Mouse (Mus musculus) 416B (cell line): ENCODE results near the gene Dazap1.

Experiments
- DNase-seq: peaks from one replicate; pipeline ENCODE4 v3.0.0; 2011; ENCODE audit warnings: low read depth

Dazap1 gene

GRCm38 (mm10) chr10:80248971-80249640 is 12.2 kb upstream of the Dazap1 start, which contains the start of gene Ndufs7:
Ndufs7 (plus strand) TSS chr10:80249121.
- DNase-seq: peak; percentile 97

GRCm38 (mm10) chr10:80250059-80250458 is 11.2 kb upstream of the Dazap1 start:
- DNase-seq: no peak

DNA sequence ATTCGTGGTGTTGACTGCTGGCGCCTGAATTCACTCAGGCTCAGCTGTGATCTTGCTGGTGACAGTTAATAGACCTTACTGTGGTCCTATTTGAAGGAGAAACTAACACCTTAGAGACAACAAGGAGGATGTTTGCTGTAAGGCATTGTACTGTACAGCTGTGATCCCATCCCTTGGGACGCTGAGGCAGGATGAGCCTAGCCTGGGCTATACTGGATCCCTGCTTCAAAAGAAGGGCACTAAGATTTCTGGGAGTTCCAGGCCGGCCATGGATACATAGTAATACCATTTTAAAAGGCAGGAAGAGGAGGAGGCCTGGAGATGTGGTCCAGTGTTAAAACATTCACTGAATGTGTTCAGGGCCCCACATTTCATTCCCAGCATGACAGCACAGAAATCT is 10.7 kb upstream of the Dazap1 start:
- DNase-seq: no peak

GRCm38 (mm10) chr10:80252011-80252410 is 9.3 kb upstream of the Dazap1 start:
- DNase-seq: no peak

DNA sequence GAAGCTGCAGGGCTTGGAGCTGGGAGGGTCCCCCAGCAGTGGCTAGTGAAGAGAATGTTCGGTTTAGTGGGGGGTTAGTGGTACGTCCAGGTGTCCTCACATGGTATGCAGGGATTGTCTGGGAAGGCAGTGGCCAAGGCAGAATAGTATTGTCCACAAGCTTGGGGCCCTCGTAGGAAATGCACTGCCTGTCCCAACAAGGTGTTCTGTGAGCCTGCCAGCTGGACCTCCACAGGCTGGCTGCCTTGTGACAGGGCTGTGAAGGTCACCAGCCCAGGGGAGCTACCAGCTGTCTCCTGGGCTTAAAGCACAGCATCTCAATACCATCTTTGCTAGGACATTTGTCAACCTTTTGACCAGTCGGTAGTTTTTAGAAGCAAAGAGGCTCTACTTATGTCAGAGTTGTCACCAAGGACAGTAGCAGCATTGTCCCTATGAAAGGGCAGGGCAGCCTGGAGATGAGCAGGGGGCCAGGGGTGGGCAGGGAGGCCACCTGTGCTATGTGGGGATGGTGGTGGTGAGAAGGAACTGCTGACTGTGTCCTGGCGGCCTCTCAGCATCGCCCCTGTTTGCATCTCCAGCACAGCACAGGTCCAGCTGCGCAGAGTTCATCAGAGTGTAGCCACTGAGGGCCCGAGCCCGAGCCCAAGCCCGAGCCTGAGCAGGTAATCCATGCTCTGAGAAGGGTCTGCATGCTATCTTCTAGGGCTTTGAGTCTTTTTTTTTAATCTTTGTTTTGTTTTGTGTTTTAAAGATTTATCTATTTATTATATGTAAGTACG is 8.6 kb upstream of the Dazap1 start:
- no peak for DNase-seq

GRCm38 (mm10) chr10:80253551-80253950 is 7.7 kb upstream of the Dazap1 start:
- DNase-seq: no peak

GRCm38 (mm10) chr10:80254331-80255297 is 6.7 kb upstream of the Dazap1 start:
- DNase-seq: no peak

DNA sequence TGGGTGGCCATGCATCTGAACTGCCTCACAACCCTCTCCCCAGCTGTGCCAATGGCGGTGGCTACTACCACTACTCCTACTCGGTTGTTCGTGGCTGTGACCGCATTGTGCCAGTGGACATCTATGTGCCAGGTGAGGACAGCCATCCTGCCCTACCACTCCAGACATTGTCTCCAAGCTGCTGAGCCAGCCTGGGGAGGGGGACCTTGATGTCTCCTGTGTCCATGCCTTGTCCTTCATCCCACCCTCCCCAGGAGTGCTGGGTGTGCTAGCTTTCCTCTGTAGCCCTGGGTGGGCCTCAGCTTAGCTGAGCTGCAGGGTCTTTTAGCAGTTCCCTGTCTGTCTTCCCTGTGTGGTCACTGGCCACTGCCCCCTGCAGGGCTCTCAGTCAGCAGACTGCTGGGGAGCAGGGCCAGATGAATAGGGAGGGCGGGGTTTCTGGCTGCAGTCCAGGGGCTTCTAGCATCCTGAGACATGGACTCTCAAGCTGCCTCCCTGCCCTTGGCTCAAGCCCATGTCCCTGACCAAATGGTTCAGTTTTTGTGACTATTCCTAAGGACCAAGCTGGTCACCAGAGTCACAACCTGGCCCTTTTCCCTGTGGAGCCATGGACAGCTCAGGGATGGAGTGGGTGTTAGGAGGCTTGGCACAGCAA is 5.3 kb upstream of the Dazap1 start:
- no peak for DNase-seq

DNA sequence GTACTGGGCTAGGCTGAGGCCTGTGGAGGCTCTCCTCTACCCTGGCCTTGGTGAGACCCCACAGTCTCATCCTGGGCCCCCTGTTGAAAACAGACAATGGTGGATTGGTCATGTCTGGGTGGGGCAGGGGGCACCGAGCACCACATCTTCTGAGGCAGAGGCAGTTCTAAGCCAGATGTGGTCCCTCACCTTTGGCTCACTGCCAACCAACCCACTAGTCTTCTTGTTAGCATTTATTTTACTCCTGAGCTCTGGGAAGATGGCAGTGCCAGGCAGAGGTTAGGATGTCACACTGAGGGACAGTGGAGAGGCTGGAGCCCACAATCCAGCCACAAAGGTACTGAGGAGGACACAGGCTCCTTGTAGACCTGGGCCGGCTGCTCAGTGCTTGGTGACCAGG is 3.4 kb upstream of the Dazap1 start:
- no peak for DNase-seq

DNA sequence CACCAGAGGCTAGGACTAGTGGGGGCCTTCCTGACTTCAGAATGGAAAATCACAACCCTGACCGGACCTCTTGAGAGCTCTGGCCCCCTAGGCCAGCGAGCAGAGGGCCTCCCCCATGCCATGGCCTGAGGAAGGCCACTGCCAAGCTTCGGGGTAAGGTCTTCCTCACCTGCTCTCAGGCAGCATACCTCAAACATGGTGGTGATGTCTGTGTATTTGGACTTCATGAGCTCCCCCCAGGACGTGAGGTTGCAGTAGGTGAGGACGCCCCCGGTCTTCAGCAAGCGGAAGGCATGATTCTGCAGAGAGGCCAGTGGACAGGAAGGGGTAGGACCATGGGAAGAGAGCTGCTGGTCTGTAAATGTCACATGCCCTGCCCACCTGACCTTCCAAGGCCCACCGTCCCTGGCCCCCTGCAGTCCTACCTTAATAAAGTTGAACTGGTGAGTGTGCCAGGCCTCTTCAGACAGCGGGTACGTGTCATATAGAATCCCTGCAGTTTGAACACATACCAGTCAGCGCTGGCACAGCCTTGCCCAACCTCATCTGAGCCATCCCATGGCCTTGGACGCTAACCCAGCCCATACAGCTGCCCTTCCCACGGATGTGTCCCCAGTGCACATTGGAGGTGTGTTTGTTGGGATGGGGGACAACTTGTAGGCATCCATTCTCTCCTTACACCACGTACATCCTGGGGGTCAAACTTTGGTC is 2.4 kb upstream of the Dazap1 start:
- no peak for DNase-seq

DNA sequence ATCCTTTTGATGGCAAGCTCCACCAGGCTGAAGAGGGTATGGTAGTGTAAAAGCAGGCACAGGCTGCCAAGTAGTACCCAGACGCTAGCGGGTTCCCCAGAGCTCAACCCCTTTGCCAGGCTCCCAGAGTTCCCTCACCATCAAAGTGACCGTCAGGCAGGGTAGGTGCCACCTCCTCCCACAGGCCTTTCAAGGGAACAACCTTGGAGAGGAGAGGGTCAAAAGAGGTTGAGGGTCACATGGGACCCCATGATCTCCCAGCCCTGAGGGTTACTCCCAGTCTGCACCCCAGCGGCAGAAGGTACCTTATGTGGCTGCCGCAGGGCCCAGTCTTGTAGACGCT is 1.9 kb upstream of the Dazap1 start:
- DNase-seq: no peak

- DNase-seq: no peak
These were observed 1.2 kb upstream of the Dazap1 start for GRCm38 (mm10) chr10:80259861-80260641.

DNA sequence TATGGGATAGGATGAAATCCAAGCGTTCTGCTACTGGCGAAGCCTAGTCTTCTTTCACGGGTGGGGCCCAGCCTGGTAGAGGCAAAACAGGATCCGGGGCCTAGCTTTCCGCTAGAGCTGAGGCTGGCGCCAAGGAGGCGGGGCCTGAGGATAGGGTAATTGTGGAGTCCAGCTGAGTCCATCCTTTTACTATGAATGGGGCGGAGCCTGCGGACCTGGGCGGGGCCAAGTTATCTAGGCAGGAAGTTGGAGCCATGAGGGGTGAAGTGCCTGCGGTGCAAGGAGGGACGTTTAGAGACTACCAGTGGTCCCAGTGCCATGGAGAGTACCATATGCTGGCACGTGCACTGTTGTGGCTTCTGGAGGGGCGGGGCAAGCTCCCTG is 291 bp downstream of the Dazap1 start:
- DNase-seq: peak; percentile 100

- DNase-seq: peak; percentile 38
These were observed 883 bp downstream of the Dazap1 start for GRCm38 (mm10) chr10:80262169-80262568.

DNA sequence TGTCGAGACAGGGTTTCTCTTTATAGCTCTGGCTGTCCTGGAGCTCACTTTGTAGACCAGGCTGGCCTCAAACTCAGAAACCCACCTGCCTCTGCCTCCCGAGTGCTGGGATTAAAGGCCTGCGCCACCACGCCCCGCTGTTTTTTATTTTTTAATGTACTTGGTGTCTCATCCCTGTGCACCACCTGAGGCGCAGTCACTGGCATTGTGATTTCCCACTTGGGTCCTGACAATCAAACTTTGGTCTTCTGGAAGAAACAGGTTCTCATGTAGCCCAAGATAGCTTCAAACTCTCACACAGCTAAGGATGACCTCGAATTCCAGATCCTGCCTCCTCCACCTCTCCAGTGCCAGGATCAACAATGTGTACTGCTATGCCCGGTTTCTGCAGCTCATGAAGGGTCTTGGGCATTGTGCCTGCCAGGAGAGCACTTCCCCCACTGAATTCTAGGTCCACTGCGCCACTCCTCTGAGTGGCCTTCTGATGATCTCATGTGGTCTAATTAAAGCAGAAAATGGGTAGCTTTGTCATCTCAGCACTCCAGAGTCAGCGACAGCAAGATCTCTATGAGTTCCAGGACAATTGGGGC is 1.6 kb downstream of the Dazap1 start:
- DNase-seq: no peak

DNA sequence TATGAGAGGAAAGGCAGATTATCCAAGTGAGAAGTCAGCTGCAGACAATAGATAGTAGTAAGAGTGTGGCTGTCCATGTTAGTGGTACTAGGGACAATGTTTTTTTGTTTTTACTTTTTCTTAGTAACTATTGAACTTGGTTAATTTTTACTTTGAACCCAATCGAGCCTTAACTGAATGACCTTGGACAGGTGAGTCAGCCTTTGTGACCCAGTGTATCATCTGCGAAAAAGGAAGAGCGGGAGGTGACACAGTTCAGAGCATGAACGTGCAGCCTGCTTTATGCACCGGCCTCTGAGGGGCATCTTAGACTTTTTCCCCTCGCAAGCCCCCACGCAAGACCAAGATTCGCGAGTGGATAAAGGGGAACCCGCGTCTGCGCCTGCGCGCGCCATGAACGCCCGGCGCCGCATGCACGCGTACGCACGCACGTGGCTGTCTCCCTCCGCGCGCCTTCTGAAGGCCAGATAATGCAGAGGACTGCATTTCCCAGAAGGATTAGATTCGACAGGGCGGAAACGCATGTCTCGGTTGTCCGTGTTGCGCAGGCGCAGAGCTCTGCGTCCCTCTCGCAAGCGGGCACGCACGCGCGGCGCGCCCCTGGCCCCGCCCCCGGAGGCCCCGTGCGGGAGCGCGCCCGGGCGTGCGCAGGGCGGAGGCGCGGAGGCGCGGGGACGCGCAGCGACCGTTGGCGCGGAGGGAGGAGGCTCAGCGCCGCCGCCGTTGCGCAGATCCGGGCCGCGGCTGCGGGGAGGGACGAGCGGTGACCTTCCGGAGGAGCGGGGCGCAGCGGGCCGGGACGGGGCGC is 3.3 kb downstream of the Dazap1 start:
- peak; percentile 99 for DNase-seq

GRCm38 (mm10) chr10:80265149-80265486 is 3.8 kb downstream of the Dazap1 start:
- no peak for DNase-seq

DNA sequence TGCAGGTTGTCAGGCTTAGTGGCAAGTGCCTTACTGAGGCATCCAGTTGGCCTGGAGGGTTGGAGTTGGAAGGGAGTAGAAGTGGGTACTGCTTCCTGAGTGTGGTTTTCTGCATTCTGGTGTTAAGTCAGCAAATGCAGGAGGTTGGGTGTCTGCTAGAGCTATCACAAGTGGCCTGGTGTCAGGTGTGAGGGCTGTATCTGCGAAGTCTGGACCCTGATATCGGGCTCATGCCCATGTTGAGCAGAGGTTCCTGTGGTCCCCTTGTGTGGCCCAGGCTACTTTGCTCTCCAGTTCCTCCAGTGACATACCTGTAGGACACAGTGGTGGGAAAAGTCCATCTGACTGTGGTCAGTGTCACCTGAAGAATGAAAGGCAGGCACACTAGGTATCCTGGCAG is 8.8 kb downstream of the Dazap1 start:
- peak; percentile 59 for DNase-seq

GRCm38 (mm10) chr10:80270734-80271181 is 9.5 kb downstream of the Dazap1 start:
- DNase-seq: no peak
